Mouse (Mus musculus) central nervous system, embryonic 11.5 days (tissue): ENCODE results near the gene Hs3st1. TPM values are rescaled to one million over a fixed set of nuclear protein-coding genes. Genes with fewer than 3 reads are reported as not detected.

Experiments
- polyA plus RNA-seq: library from polyadenylated mRNA; depleted of rRNA; stranded (reverse); fragments of >200 nt; gene quantifications from 2 replicates; pipeline ENCODE4 v1.2.3, GENCODE M21; 2012; rRNA removed

The Hs3st1 gene
- 8.9 and 9.0 TPM in 2 replicates for polyA plus RNA-seq

DNA sequence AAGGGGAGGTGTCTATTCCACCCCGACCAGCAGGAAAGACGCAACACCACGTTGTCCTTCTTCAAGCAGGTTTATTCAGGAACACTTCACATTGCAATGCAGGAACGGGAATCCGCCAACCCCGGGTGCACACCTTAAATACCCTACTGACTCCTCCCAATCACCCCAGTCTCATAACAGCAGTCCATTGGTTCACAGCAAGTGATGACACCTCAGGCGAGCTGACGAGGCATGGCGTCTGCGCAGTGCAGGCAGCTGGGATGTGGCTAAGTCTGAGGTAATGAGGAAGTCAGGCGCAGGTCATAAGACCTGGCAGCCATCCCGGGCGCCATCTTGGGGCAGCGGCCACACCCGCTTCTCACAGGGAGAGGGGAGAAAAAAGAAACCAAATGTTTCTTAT lies at the start of gene Hs3st1:
Hs3st1 (minus strand) TSS at position 101 of the 400 bp plus-strand sequence.

